Mouse (Mus musculus): ENCODE data around the gene Shoc2. TPM values are rescaled to one million over a fixed set of nuclear protein-coding genes. Genes with fewer than 3 reads are reported as not detected.

Gene Shoc2
- polyA plus RNA-seq, 1 experiment from 2014 or later = 31.7 TPM

DNA sequence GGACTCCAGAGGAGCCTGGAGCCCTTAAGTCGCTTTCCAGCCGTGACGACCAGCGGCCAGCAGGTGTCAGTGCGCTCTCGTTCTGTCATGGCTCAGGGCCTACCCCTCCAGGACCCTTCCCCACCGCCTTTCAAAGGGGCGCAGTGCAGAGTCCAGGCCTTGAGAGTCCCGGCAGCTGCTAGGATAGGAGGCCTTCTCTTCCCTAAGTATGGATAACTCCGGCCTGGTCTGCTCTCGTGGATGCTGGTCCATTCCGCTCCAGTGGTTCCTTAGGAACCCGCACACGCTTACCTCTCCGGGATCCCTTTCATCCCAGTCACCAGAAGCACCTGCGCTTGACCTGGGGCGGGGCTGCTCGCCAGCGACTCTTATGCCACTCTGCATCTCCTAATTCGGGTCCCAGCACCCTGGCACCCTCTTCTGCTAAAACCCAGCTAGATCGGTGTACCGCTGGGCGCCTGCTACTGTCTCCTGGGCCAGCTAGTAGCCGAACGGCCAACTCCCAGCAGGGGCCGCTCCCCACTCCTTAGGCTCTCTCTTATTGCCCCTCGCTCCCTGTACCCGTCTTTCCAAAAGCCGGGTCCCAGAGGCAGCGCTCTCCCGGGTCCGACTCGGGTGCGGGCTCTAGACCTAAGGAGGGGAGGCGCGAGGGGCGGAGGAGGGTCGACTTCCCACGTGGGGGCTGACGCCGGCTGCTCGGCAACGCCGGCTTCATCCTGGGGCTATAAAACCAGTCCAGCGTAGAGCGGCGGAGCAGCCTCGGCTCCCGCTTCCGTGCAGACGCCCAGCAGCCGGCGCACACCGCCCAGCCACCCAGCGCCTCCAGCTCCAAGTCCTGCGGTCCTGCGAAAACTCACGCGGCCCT lies 100.6 kb downstream of the Shoc2 start:
- Histone ChIP-seq H3K4me2 (replicated peaks; ENCODE audit: low read depth) (peak overlapping the region; percentile 95), H3K4me1 (replicated peaks; ENCODE audit: control insufficient read depth, insufficient read depth) (peaks cover 7% of the 10 kb centered on the region; the same call in 1 of the 2 replicates), H3K36me3 (ENCODE audit: control insufficient read depth, insufficient read depth, low read length) (no peaks in the 10 kb centered on the region), H3K27ac (replicated peaks) (no peak overlapping the region), H3K9ac (ENCODE audit: low read length) (peak overlapping the region; percentile 41), H3K4me3 (ENCODE audit: low read depth, low read length) (peak overlapping the region; percentile 50), H3K9me3 (ENCODE audit: control insufficient read depth, low read length) (no peaks in the 10 kb centered on the region), H3K27me3 (ENCODE audit: control insufficient read depth, insufficient read depth, low read length) (peaks cover 10% of the 10 kb centered on the region; the same call in 1 of the 2 replicates)
- under 1% methylated on average over 53 of the region's 59 CpGs for WGBS
- DNase-seq (ENCODE audit: low spot score) (peak; percentile 75), ATAC-seq (ENCODE audit: low FRiP score, low TSS enrichment) (peak; percentile 25; the same call in 1 of the 2 replicates)
- TF ChIP-seq EP300 (optimal IDR thresholded peaks at IDR 0.05) (no peak), CTCF (IDR thresholded peaks at IDR 0.05; ENCODE audit: low read depth) (peak; percentile 83)

DNA sequence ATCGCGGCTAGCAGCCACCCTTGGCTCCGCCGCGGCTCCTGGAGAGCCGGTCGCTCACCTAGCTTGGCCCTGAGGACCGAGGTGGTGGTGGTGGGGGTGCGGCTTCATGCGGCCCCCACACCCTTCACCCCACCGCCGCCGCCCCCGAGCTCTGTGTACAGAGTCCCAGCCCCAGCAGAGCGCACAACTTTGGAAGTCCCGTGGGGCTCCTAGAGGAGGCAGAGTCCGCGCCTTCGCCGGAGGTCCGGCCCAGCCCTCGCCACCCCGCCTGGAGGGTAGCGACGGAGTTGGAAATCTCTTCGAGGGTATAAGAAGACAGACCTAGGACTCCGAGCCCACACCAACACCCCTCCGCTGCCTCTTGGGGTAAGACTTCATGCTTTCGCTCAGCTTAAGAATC lies 101.3 kb downstream of the Shoc2 start:
- DNase-seq (ENCODE audit: low spot score) = peak; percentile 47
- H3K27me3 ChIP-seq (ENCODE audit: control insufficient read depth, insufficient read depth, low read length) = peaks cover 10% of the 10 kb centered on the region; the same call in 1 of the 2 replicates
- ATAC-seq (ENCODE audit: low FRiP score, low TSS enrichment) = no peak; the same call in 1 of the 2 replicates

DNA sequence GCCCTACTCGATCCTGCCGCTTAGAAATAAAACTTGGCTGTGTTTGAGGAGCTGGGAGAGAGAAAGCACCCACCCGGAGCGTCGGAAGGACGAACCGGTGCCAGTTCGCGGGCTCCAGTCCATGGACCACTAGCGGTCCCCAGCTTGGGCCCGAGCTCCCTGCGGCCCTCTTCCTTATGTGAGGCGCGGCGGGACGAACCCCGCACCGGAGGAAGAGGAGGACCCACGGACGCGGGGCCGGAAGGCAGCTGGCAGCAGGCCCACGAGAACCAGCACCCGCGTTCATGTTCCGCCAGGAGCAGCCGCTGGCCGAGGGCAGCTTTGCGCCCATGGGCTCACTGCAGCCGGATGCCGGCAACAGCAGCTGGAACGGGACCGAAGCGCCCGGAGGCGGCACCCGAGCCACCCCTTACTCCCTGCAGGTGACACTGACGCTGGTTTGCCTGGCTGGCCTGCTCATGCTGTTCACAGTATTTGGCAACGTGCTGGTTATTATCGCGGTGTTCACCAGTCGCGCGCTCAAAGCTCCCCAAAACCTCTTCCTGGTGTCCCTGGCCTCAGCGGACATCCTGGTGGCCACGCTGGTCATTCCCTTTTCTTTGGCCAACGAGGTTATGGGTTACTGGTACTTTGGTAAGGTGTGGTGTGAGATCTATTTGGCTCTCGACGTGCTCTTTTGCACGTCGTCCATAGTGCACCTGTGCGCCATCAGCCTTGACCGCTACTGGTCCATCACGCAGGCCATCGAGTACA lies 102.0 kb downstream of the Shoc2 start:
- 2% methylated on average over 55 of the region's 55 CpGs for WGBS

More for the DNA sequence above, 101.3 kb downstream of the Shoc2 start:
- H3K4me1 ChIP-seq (replicated peaks; ENCODE audit: control insufficient read depth, insufficient read depth) = peaks cover 7% of the 10 kb centered on the region; the same call in 1 of the 2 replicates
- no peaks in the 10 kb centered on the region for H3K36me3 ChIP-seq (ENCODE audit: control insufficient read depth, insufficient read depth, low read length)
- no peak overlapping the region for H3K27ac ChIP-seq (replicated peaks)
- peak overlapping the region; percentile 95 for H3K4me2 ChIP-seq (replicated peaks; ENCODE audit: low read depth)
- peak overlapping the region; percentile 50 for H3K4me3 ChIP-seq (ENCODE audit: low read depth, low read length)
- H3K9ac ChIP-seq (ENCODE audit: low read length) = peak overlapping the region; percentile 41
- no peaks in the 10 kb centered on the region for H3K9me3 ChIP-seq (ENCODE audit: control insufficient read depth, low read length)
- TF ChIP-seq EP300 (optimal IDR thresholded peaks at IDR 0.05) = no peak
- no peak for TF ChIP-seq CTCF (IDR thresholded peaks at IDR 0.05; ENCODE audit: low read depth)
- WGBS = under 1% methylated on average over 26 of the region's 29 CpGs

DNA sequence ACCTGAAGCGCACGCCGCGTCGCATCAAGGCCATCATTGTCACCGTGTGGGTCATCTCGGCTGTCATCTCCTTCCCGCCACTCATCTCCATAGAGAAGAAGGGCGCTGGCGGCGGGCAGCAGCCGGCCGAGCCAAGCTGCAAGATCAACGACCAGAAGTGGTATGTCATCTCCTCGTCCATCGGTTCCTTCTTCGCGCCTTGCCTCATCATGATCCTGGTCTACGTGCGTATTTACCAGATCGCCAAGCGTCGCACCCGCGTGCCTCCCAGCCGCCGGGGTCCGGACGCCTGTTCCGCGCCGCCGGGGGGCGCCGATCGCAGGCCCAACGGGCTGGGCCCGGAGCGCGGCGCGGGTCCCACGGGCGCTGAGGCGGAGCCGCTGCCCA lies 102.6 kb downstream of the Shoc2 start:
- Histone ChIP-seq H3K27me3 (ENCODE audit: control insufficient read depth, insufficient read depth, low read length) (peaks cover 10% of the 10 kb centered on the region; the same call in 1 of the 2 replicates), H3K4me3 (ENCODE audit: low read depth, low read length) (peak overlapping the region; percentile 50), H3K4me2 (replicated peaks; ENCODE audit: low read depth) (peak overlapping the region; percentile 95), H3K9me3 (ENCODE audit: control insufficient read depth, low read length) (no peaks in the 10 kb centered on the region), H3K9ac (ENCODE audit: low read length) (peak overlapping the region; percentile 45; the same call in 1 of the 2 replicates), H3K36me3 (ENCODE audit: control insufficient read depth, insufficient read depth, low read length) (no peaks in the 10 kb centered on the region), H3K27ac (replicated peaks) (no peak overlapping the region), H3K4me1 (replicated peaks; ENCODE audit: control insufficient read depth, insufficient read depth) (peaks cover 7% of the 10 kb centered on the region; the same call in 1 of the 2 replicates)
- no peak for TF ChIP-seq CTCF (IDR thresholded peaks at IDR 0.05; ENCODE audit: low read depth)
- no peak for TF ChIP-seq EP300 (optimal IDR thresholded peaks at IDR 0.05)
- WGBS = 2% methylated on average over 34 of the region's 46 CpGs
- ATAC-seq (ENCODE audit: low FRiP score, low TSS enrichment) (no peak), DNase-seq (ENCODE audit: low spot score) (no peak)

More for the DNA sequence above, 102.0 kb downstream of the Shoc2 start:
- Histone ChIP-seq H3K9ac (ENCODE audit: low read length) (peak overlapping the region; percentile 23; the same call in 1 of the 2 replicates), H3K4me2 (replicated peaks; ENCODE audit: low read depth) (peak overlapping the region; percentile 95), H3K4me1 (replicated peaks; ENCODE audit: control insufficient read depth, insufficient read depth) (peaks cover 7% of the 10 kb centered on the region; the same call in 1 of the 2 replicates), H3K9me3 (ENCODE audit: control insufficient read depth, low read length) (no peaks in the 10 kb centered on the region), H3K36me3 (ENCODE audit: control insufficient read depth, insufficient read depth, low read length) (no peaks in the 10 kb centered on the region), H3K27me3 (ENCODE audit: control insufficient read depth, insufficient read depth, low read length) (peaks cover 10% of the 10 kb centered on the region; the same call in 1 of the 2 replicates), H3K4me3 (ENCODE audit: low read depth, low read length) (peak overlapping the region; percentile 50), H3K27ac (replicated peaks) (no peak overlapping the region)
- no peak for ATAC-seq (ENCODE audit: low FRiP score, low TSS enrichment)
- peak; percentile 38 for DNase-seq (ENCODE audit: low spot score)
- no peak for TF ChIP-seq EP300 (optimal IDR thresholded peaks at IDR 0.05)
- TF ChIP-seq CTCF (IDR thresholded peaks at IDR 0.05; ENCODE audit: low read depth) = no peak

DNA sequence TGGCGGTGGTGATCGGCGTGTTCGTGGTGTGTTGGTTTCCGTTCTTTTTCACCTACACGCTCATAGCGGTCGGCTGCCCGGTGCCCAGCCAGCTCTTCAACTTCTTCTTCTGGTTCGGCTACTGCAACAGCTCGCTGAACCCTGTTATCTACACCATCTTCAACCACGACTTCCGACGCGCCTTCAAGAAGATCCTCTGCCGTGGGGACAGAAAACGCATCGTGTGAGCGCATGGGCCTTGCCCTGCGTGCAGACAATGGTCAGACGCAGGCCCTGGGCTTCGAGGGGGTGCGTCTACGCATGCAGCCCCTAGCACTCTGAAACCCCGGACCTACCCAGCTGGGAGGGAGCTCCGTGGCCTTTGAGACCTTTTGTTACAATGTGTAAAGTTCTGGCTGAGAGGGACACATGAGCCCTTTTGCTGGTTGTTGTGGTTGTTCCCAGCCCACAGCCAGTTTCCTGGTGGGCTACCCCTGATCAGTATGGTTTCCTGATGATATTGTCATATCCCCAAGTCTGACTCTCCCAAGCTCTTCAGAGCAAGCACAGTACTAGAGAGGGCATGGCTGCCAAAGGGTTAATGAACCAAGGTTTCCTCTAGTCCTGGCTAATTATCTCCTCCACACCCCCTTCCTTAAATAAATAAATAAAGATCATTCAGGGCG lies 103.4 kb downstream of the Shoc2 start:
- DNase-seq (ENCODE audit: low spot score) = no peak
- Histone ChIP-seq H3K36me3 (ENCODE audit: control insufficient read depth, insufficient read depth, low read length) (no peaks in the 10 kb centered on the region), H3K27ac (replicated peaks) (no peak overlapping the region), H3K4me2 (replicated peaks; ENCODE audit: low read depth) (peak overlapping the region; percentile 95), H3K4me3 (ENCODE audit: low read depth, low read length) (peak overlapping the region; percentile 50), H3K4me1 (replicated peaks; ENCODE audit: control insufficient read depth, insufficient read depth) (peaks cover 7% of the 10 kb centered on the region; the same call in 1 of the 2 replicates), H3K9ac (ENCODE audit: low read length) (peak overlapping the region; percentile 45; the same call in 1 of the 2 replicates), H3K27me3 (ENCODE audit: control insufficient read depth, insufficient read depth, low read length) (peaks cover 10% of the 10 kb centered on the region; the same call in 1 of the 2 replicates), H3K9me3 (ENCODE audit: control insufficient read depth, low read length) (no peaks in the 10 kb centered on the region)
- WGBS = 6% methylated on average over 27 of the region's 27 CpGs
- TF ChIP-seq EP300 (optimal IDR thresholded peaks at IDR 0.05) (no peak), CTCF (IDR thresholded peaks at IDR 0.05; ENCODE audit: low read depth) (no peak)
- ATAC-seq (ENCODE audit: low FRiP score, low TSS enrichment) = no peak
